Mouse (Mus musculus) testis, adult 2 months (tissue): ENCODE data around the gene Plbd2.

Experiments
- CTCF ChIP-seq: fragments of 200-500 bp; IDR thresholded peaks from 2 replicates; pipeline ENCODE4 v1.5.1; 2012; ENCODE audit warnings: low read depth, mild to moderate bottlenecking, inconsistent platforms, low read length, moderate library complexity; ENCODE audit not compliant: control insufficient read depth, insufficient read depth, insufficient replicate concordance
- POLR2A ChIP-seq: fragments of 200-500 bp; IDR thresholded peaks from 2 replicates; pipeline ENCODE4 v1.6.1; 2012; ENCODE audit warnings: low read depth, mild to moderate bottlenecking, inconsistent platforms, low read length, moderate library complexity; ENCODE audit not compliant: control insufficient read depth

GRCm38 (mm10) chr5:120476296-120476695 is 27.1 kb downstream of the Plbd2 start, which contains the start of gene Sds:
- TF ChIP-seq POLR2A (no peak), CTCF (no peak)
